Mouse (Mus musculus) c-Kit-positive CD71-positive TER-119-positive erythroid progenitor cells, embryonic 14.5 days (primary cell): ENCODE results near the gene Lrrc8d.

ENCODE experiments used
- DNase-seq: peaks from one replicate; pipeline ENCODE4 v3.0.0-alpha.2; 2013; ENCODE audit warnings: low spot score

The Lrrc8d gene

GRCm38 (mm10) chr5:105818411-105818810, 118.6 kb downstream of the Lrrc8d start:
- no peak for DNase-seq

- DNase-seq: no peak
These were observed 121.6 kb downstream of the Lrrc8d start for GRCm38 (mm10) chr5:105821390-105821789.

- DNase-seq: no peak
These were observed 123.0 kb downstream of the Lrrc8d start for GRCm38 (mm10) chr5:105822521-105823498.

- no peak for DNase-seq
These were observed 124.5 kb downstream of the Lrrc8d start for GRCm38 (mm10) chr5:105824282-105824681.

GRCm38 (mm10) chr5:105824827-105825226, 125.1 kb downstream of the Lrrc8d start:
- peak; percentile 21 for DNase-seq

- no peak for DNase-seq
These were observed 127.2 kb downstream of the Lrrc8d start for GRCm38 (mm10) chr5:105826916-105827510.

- DNase-seq: no peak
These were observed 128.3 kb downstream of the Lrrc8d start for GRCm38 (mm10) chr5:105828050-105828449.

- DNase-seq: no peak
These were observed 129.3 kb downstream of the Lrrc8d start for GRCm38 (mm10) chr5:105829008-105829586.

GRCm38 (mm10) chr5:105832140-105832539, 132.4 kb downstream of the Lrrc8d start:
- no peak for DNase-seq

- DNase-seq: no peak
These were observed 134.2 kb downstream of the Lrrc8d start for GRCm38 (mm10) chr5:105833923-105834322.

- DNase-seq: no peak
These were observed 136.2 kb downstream of the Lrrc8d start for GRCm38 (mm10) chr5:105836006-105836405.

GRCm38 (mm10) chr5:105839740-105840310, 140.1 kb downstream of the Lrrc8d start:
- DNase-seq: no peak

GRCm38 (mm10) chr5:105844044-105844753, 144.4 kb downstream of the Lrrc8d start:
- DNase-seq: no peak

- no peak for DNase-seq
These were observed 145.3 kb downstream of the Lrrc8d start for GRCm38 (mm10) chr5:105845041-105845440.

GRCm38 (mm10) chr5:105847726-105848125, 148.0 kb downstream of the Lrrc8d start:
- DNase-seq: no peak

- no peak for DNase-seq
These were observed 149.5 kb downstream of the Lrrc8d start for GRCm38 (mm10) chr5:105849222-105849621.

- no peak for DNase-seq
These were observed 149.9 kb downstream of the Lrrc8d start for GRCm38 (mm10) chr5:105849643-105850042.

- no peak for DNase-seq
These were observed 153.5 kb downstream of the Lrrc8d start for GRCm38 (mm10) chr5:105853271-105853670.

GRCm38 (mm10) chr5:105857486-105857885, 157.7 kb downstream of the Lrrc8d start:
- no peak for DNase-seq

- peak; percentile 56 for DNase-seq
These were observed 159.3 kb downstream of the Lrrc8d start for GRCm38 (mm10) chr5:105858754-105859694.
